ENCODE assay signal across 16 mouse cellular contexts in genomic region chr4:78666326-78666725, GRCm38 (mm10).
"Had no signal": no experiment of that assay in that cellular context is flagged by ENCODE, and none has a peak within 500 bp of the region (broad histone marks: within the 10 kb centered on the region; RNA-seq: fewer than 3 reads in every experiment).

No protein-coding gene starts in this region.

- ATAC-seq: lung, postnatal 0 days had no signal

- H3K4me1 ChIP-seq: limb, embryonic 10.5 days; liver, embryonic 15.5 days; midbrain, embryonic 10.5 days; neural tube, embryonic 15.5 days had no signal

- H3K9ac ChIP-seq: liver, embryonic 15.5 days; neural tube, embryonic 15.5 days had no signal

- H3K27me3 ChIP-seq: liver, embryonic 15.5 days; neural tube, embryonic 15.5 days had no signal

- H3K4me3 ChIP-seq: limb, embryonic 10.5 days; liver, embryonic 15.5 days; midbrain, embryonic 10.5 days; myocyte; neural tube, embryonic 15.5 days had no signal

- H3K36me3 ChIP-seq: limb, embryonic 10.5 days; liver, embryonic 15.5 days; midbrain, embryonic 10.5 days; neural tube, embryonic 15.5 days had no signal

- H3K27ac ChIP-seq: limb, embryonic 10.5 days; liver, embryonic 15.5 days; midbrain, embryonic 10.5 days; neural tube, embryonic 15.5 days had no signal

- H3K9me3 ChIP-seq: limb, embryonic 10.5 days; liver, embryonic 15.5 days; midbrain, embryonic 10.5 days; neural tube, embryonic 15.5 days had no signal

- H3K4me2 ChIP-seq: liver, embryonic 11.5 days; liver, embryonic 15.5 days; neural tube, embryonic 15.5 days had no signal

- DNase-seq: kidney, adult 18-20 months; kidney, postnatal 10 days; kidney, postnatal 4 days; lung, adult 2 months; lung, postnatal 36 days; midbrain, embryonic 14.5 days; right cerebral cortex, adult 18-20 months; right cerebral cortex, postnatal 25 days; thymus, postnatal 4 days had no signal
